Mouse (Mus musculus): ENCODE data around the gene Med22. TPM values are rescaled to one million over a fixed set of nuclear protein-coding genes. Genes with fewer than 3 reads are reported as not detected.

The Med22 gene
- polyA plus RNA-seq, 1 experiment from 2014 or later = 58.7 TPM

GRCm38 (mm10) chr2:26913416-26914147 lies 3.1 kb upstream of the Med22 start:
- no peak for ATAC-seq (ENCODE audit: low FRiP score, low read depth)
- Histone ChIP-seq H3K36me3 (peaks cover 44% of the 10 kb centered on the region), H3K27ac (no peak overlapping the region), H3K4me1 (peaks cover 59% of the 10 kb centered on the region), H3K9ac (no peak overlapping the region), H3K9me3 (no peaks in the 10 kb centered on the region), H3K4me2 (replicated peaks) (no peak overlapping the region), H3K4me3 (no peak overlapping the region), H3K27me3 (no peaks in the 10 kb centered on the region)
- WGBS = 83% methylated on average over 17 of the region's 17 CpGs

DNA sequence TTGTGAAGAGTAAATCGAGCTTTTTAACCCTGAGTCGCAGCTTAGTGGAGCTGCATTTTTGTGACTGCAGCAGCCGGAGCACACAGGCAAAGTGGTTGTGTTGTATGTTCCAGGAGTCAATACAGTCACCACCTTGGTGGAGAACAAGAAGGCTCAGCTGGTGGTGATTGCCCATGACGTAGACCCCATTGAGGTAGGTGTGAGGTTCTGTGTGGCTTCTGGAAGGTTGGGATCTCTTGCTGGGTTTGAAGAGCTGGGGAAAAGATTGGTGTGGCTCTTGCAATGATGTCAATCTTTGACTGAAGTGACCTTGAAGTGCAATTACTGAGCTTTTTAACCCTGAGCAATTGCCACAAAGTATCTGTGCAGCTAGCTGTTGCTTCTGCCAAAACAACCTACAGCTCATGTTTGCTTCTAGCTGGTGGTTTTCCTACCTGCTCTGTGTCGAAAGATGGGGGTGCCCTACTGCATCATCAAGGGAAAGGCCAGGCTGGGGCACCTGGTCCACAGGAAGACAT lies 1.8 kb upstream of the Med22 start:
- H3K27me3 ChIP-seq = no peaks in the 10 kb centered on the region
- ATAC-seq (ENCODE audit: low FRiP score, low read depth) = no peak
- H3K4me3 ChIP-seq = peak overlapping the region; percentile 91
- peak overlapping the region; percentile 100 for H3K4me2 ChIP-seq (replicated peaks)
- H3K9ac ChIP-seq = peak overlapping the region; percentile 100
- H3K4me1 ChIP-seq = peaks cover 53% of the 10 kb centered on the region
- H3K27ac ChIP-seq = no peak overlapping the region
- WGBS = 66% methylated on average over 5 of the region's 5 CpGs
- peaks cover 47% of the 10 kb centered on the region for H3K36me3 ChIP-seq
- H3K9me3 ChIP-seq = no peaks in the 10 kb centered on the region

DNA sequence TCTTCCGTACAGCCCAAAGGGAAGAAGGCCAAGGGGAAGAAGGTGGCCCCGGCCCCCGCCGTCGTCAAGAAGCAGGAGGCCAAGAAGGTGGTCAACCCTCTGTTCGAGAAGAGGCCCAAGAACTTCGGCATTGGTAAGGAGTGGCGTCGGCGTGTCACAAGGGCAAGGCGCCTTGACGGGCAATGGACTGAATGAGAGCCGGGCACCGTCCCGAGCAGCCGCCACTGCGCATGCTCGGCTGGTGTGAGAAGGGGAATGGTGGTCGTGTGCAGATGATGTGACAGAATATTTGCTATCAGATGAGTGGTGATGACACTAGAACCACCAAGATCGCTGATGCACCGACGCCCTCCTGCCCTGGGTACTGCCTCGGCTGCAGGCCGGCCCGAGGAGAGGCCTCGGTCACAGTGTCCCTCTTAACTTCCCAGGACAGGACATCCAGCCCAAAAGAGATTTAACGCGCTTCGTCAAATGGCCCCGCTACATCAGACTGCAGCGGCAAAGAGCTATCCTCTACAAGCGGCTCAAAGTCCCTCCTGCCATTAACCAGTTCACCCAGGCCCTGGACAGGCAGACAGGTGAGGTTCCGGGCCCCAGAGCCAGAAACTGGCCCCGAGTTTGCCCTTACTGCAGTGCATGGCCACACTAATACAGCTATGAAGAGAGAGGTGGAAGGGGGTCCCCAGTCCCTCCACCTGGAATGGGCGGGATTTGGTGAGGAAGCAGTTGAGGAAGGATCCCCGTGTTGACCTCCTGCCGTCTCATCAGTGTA lies 703 bp upstream of the Med22 start:
- ATAC-seq (ENCODE audit: low FRiP score, low read depth) = peak; percentile 41
- H3K4me1 ChIP-seq = peaks cover 45% of the 10 kb centered on the region
- peak overlapping the region; percentile 93 for H3K27ac ChIP-seq
- no peaks in the 10 kb centered on the region for H3K9me3 ChIP-seq
- peak overlapping the region; percentile 100 for H3K9ac ChIP-seq
- H3K4me2 ChIP-seq (replicated peaks) = peak overlapping the region; percentile 100
- WGBS = under 1% methylated on average over 37 of the region's 37 CpGs
- H3K36me3 ChIP-seq = peaks cover 59% of the 10 kb centered on the region
- H3K27me3 ChIP-seq = no peaks in the 10 kb centered on the region
- peak overlapping the region; percentile 91 for H3K4me3 ChIP-seq

DNA sequence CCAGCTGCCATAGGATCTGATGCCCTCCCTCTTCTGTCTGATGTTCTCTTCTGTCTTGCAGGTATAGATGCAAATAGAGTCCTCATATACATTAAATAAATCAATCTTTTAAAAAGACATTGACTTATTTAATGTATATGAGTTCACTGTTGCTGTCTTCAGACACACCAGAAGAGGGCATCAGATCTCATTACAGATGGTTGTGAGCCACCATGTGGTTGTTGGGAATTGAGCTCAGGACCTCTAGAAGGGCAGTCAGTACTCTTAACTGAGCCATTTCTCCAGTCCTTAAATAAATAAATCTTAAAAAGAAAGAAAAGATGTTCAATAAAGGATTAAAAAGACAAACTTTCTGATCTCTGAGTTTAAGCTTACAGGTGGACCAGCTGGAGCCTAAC lies 1.1 kb downstream of the Med22 start:
- peaks cover 31% of the 10 kb centered on the region for H3K4me1 ChIP-seq
- H3K27ac ChIP-seq = 0 out of 2 replicates have a peak overlapping the region, but pooled peaks have one; percentile 80
- peaks cover 74% of the 10 kb centered on the region for H3K36me3 ChIP-seq
- no peaks in the 10 kb centered on the region for H3K27me3 ChIP-seq
- peak overlapping the region; percentile 91 for H3K4me3 ChIP-seq
- H3K4me2 ChIP-seq (replicated peaks) = peak overlapping the region; percentile 72
- peak overlapping the region; percentile 88 for H3K9ac ChIP-seq
- ATAC-seq (ENCODE audit: low FRiP score, low read depth) = no peak
- no peaks in the 10 kb centered on the region for H3K9me3 ChIP-seq

- ATAC-seq (ENCODE audit: low FRiP score, low read depth) = no peak
- Histone ChIP-seq H3K9ac (peak overlapping the region; percentile 88), H3K4me3 (peak overlapping the region; percentile 91), H3K27me3 (no peaks in the 10 kb centered on the region), H3K9me3 (no peaks in the 10 kb centered on the region), H3K4me1 (peaks cover 34% of the 10 kb centered on the region), H3K27ac (no peak overlapping the region), H3K4me2 (replicated peaks) (peak overlapping the region; percentile 72), H3K36me3 (peaks cover 71% of the 10 kb centered on the region)
- WGBS = 90% methylated on average over 18 of the region's 18 CpGs
These were observed 1.6 kb downstream of the Med22 start for GRCm38 (mm10) chr2:26908710-26909386.

- WGBS = 55% methylated on average over 4 of the region's 4 CpGs
- no peak overlapping the region for H3K27ac ChIP-seq
- H3K4me3 ChIP-seq = no peak overlapping the region
- no peak overlapping the region for H3K9ac ChIP-seq
- peaks cover 53% of the 10 kb centered on the region for H3K36me3 ChIP-seq
- H3K4me1 ChIP-seq = peaks cover 36% of the 10 kb centered on the region
- ATAC-seq (ENCODE audit: low FRiP score, low read depth) = no peak
- H3K27me3 ChIP-seq = no peaks in the 10 kb centered on the region
- no peaks in the 10 kb centered on the region for H3K9me3 ChIP-seq
- no peak overlapping the region for H3K4me2 ChIP-seq (replicated peaks)
These were observed 3.4 kb downstream of the Med22 start for GRCm38 (mm10) chr2:26907109-26907508.

DNA sequence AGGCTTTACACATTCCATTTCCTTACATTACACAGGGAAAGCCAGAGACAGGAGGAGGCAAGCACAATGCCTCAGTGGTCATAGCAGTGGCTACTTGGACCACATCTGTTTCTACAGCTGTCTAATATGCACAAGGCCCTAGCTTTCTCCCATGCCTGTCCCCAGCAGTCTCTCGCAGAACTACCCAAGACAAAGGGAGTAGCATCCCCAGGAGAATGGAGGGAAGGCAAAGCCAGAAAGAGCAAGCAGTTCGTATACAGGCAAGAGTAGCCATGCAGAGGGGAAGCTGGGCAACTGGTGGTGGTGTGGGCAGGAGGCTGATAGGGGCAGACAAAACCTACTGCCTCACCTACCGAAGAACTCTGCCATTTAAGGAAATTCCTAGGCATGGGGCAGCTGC lies 4.0 kb downstream of the Med22 start:
- Histone ChIP-seq H3K9me3 (no peaks in the 10 kb centered on the region), H3K27ac (no peak overlapping the region), H3K27me3 (no peaks in the 10 kb centered on the region), H3K4me2 (replicated peaks) (no peak overlapping the region), H3K4me3 (no peak overlapping the region), H3K36me3 (peaks cover 47% of the 10 kb centered on the region), H3K4me1 (peaks cover 37% of the 10 kb centered on the region), H3K9ac (no peak overlapping the region; the same call in 1 of the 2 replicates)
- WGBS = 93% methylated on average over 3 of the region's 3 CpGs
- ATAC-seq (ENCODE audit: low FRiP score, low read depth) = no peak

DNA sequence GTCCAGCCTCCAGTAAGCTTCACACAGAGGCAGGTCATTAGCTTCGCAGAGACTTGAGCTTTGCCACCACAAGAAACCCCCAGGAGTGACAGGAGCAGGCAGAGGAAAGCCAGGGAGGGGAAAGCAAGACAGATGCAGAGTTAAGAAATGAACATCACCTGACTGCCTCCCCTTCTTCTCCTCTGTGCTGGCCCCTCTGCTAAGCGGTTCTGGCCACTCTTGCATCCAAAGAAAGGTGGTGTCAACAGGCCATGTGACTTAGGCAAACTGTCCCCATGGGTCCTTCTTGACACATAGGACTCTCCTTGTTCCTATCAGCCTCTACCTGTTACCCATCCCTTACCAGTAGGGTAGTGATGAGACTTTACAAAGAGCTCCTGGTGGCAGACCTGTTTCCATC lies 4.5 kb downstream of the Med22 start:
- no peak for ATAC-seq (ENCODE audit: low FRiP score, low read depth)
- Histone ChIP-seq H3K9ac (peak overlapping the region; percentile 45; the same call in 1 of the 2 replicates), H3K27ac (no peak overlapping the region), H3K4me1 (peaks cover 41% of the 10 kb centered on the region), H3K4me2 (replicated peaks) (no peak overlapping the region), H3K36me3 (peaks cover 46% of the 10 kb centered on the region), H3K9me3 (no peaks in the 10 kb centered on the region), H3K27me3 (no peaks in the 10 kb centered on the region), H3K4me3 (no peak overlapping the region)
- 79% methylated on average over 2 of the region's 2 CpGs for WGBS

DNA sequence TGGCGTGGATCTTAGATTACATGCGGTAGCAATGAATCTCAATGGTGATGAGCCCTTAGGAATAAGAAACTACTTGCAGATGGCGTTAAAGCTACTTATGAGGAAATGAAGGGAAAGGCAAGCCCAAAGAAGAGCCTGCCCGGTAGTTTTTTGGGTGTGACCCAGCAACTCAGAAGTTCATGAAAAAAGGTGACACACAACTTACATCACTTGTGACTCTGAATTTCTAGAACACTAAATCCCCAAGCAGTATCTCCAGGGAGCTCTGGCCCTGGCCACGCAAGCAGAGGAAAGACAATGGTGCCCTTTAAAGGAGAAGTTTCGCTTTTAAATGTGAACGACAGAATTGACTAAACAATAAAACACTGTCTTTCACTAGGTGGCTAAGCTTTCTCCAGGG lies 7.2 kb downstream of the Med22 start:
- peak overlapping the region; percentile 90 for H3K4me3 ChIP-seq
- H3K9ac ChIP-seq = peak overlapping the region; percentile 84
- peaks cover 58% of the 10 kb centered on the region for H3K36me3 ChIP-seq
- no peaks in the 10 kb centered on the region for H3K9me3 ChIP-seq
- H3K27me3 ChIP-seq = no peaks in the 10 kb centered on the region
- peaks cover 30% of the 10 kb centered on the region for H3K4me1 ChIP-seq
- H3K27ac ChIP-seq = peak overlapping the region; percentile 89
- peak overlapping the region; percentile 87 for H3K4me2 ChIP-seq (replicated peaks)
- ATAC-seq (ENCODE audit: low FRiP score, low read depth) = no peak
- WGBS = 11% methylated on average over 7 of the region's 7 CpGs

GRCm38 (mm10) chr2:26902467-26903220 lies 7.8 kb downstream of the Med22 start, which contains the start of gene Surf6:
Gene Surf6 (minus strand): TSS chr2:26902879.
- H3K36me3 ChIP-seq = peaks cover 58% of the 10 kb centered on the region
- WGBS = under 1% methylated on average over 41 of the region's 41 CpGs
- ATAC-seq (ENCODE audit: low FRiP score, low read depth) = peak; percentile 95

GRCm38 (mm10) chr2:26901834-26902400 lies 8.6 kb downstream of the Med22 start:
- peak overlapping the region; percentile 90 for H3K4me3 ChIP-seq
- 4% methylated on average over 7 of the region's 7 CpGs for WGBS
- peak overlapping the region; percentile 84 for H3K9ac ChIP-seq
- ATAC-seq (ENCODE audit: low FRiP score, low read depth) = no peak
- H3K4me2 ChIP-seq (replicated peaks) = peak overlapping the region; percentile 87
- H3K9me3 ChIP-seq = no peaks in the 10 kb centered on the region
- peaks cover 28% of the 10 kb centered on the region for H3K4me1 ChIP-seq
- no peak overlapping the region for H3K27ac ChIP-seq
- no peaks in the 10 kb centered on the region for H3K27me3 ChIP-seq
- H3K36me3 ChIP-seq = peaks cover 58% of the 10 kb centered on the region

More at GRCm38 (mm10) chr2:26902467-26903220, 7.8 kb downstream of the Med22 start, which contains the start of gene Surf6:
- Histone ChIP-seq H3K9me3 (no peaks in the 10 kb centered on the region), H3K4me1 (peaks cover 28% of the 10 kb centered on the region), H3K4me3 (peak within 1 kb of the TSS; percentile 90), H3K27me3 (no peaks in the 10 kb centered on the region), H3K9ac (peak within 1 kb of the TSS; percentile 84), H3K27ac (peak within 1 kb of the TSS; percentile 89), H3K4me2 (replicated peaks) (peak within 1 kb of the TSS; percentile 87)

Measured in limb, embryonic 13.5 days (tissue).